Mouse (Mus musculus) embryonic facial prominence, embryonic 12.5 days (tissue): ENCODE measurements around the gene Wdr66. TPM values are rescaled to one million over a fixed set of nuclear protein-coding genes. Genes with fewer than 3 reads are reported as not detected.

Experiments
- ATAC-seq: fragments of 200-750 bp; cut with Nextera tagmentation; 2 replicates; pipeline ENCODE4 v1.8.0; 2017; ENCODE audit not compliant: insufficient number of reproducible peaks, insufficient read depth, low FRiP score, low TSS enrichment
- H3K27ac ChIP-seq: fragments of 300-500 bp; sonication (generic); 2 replicates; pipeline ENCODE4 v1.5.1; 2016; ENCODE audit warnings: mild to moderate bottlenecking
- H3K27me3 ChIP-seq: fragments of 300-500 bp; sonication (generic); 2 replicates; pipeline ENCODE4 v1.6.1; 2016; ENCODE audit warnings: mild to moderate bottlenecking, moderate library complexity
- H3K36me3 ChIP-seq: fragments of 300-500 bp; sonication (generic); 2 replicates; pipeline ENCODE4 v1.6.1; 2016; ENCODE audit warnings: mild to moderate bottlenecking
- H3K4me1 ChIP-seq: fragments of 300-500 bp; sonication (generic); 2 replicates; pipeline ENCODE4 v1.6.1; 2016
- H3K4me2 ChIP-seq: fragments of 300-500 bp; sonication (generic); replicated peaks from 2 replicates; pipeline ENCODE4 v1.6.1; 2016; ENCODE audit warnings: mild to moderate bottlenecking, moderate library complexity
- H3K4me3 ChIP-seq: fragments of 300-500 bp; sonication (generic); 2 replicates; pipeline ENCODE4 v1.5.1; 2016; ENCODE audit warnings: mild to moderate bottlenecking
- H3K9ac ChIP-seq: fragments of 300-500 bp; sonication (generic); 2 replicates; pipeline ENCODE4 v1.6.1; 2016; ENCODE audit warnings: mild to moderate bottlenecking, moderate library complexity
- H3K9me3 ChIP-seq: fragments of 300-500 bp; sonication (generic); 2 replicates; pipeline ENCODE4 v1.6.1; 2016; ENCODE audit warnings: mild to moderate bottlenecking, moderate library complexity
- WGBS: fragments of 180-500 bp; shearing (Covaris S2); methylation state at CpG from one replicate; pipeline ENCODE4 v1.1.7; 2016; 5-methylcytosine and 5-hydroxymethylcytosine counted together
- polyA plus RNA-seq: library from polyadenylated mRNA; unstranded; fragments of >200 nt; fragmentation: Nextera tagmentation; extraction: Ambion mirVana; gene quantifications from 2 replicates; pipeline ENCODE4 v1.2.1, GENCODE M21; 2016

The Wdr66 gene
- polyA plus RNA-seq, 1 experiment from 2014 or later: 5.6 TPM

DNA sequence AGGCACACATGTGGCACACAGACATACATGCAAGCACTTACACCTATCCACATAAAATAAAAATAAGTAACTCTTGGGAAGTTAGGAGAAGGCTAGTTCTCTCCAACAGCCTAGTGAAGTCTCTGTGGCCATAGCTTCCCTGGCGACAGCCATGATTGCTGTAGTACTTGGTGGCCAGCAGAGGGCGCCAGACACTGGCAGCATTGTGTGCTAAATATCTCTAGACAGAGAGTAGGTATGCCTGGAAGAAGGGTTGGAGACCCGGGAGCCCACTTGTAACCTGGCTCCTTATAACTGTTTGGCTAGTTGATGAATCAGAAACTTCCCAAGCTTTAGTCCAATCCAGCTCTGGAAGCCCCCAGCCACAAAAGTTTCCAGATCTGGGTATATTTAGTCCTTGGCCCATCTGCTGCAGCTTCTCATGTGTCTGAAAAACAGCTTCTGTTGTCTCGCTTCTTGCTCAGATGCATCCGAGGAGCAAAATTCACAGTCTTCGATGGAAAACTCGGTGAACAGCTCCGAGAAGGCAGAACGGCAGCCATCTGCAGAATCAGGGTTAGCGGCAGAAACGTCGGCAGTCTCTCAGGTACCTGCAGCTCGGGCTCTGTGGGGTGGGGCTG is 117.1 kb downstream of the Wdr66 start:
- 78% methylated on average over 13 of the region's 13 CpGs for WGBS
- peaks cover 76% of the 10 kb centered on the region for H3K36me3 ChIP-seq
- H3K27ac ChIP-seq: no peak overlapping the region
- no peaks in the 10 kb centered on the region for H3K4me1 ChIP-seq
- H3K27me3 ChIP-seq: no peaks in the 10 kb centered on the region
- H3K4me2 ChIP-seq: no peak overlapping the region
- H3K9me3 ChIP-seq: no peaks in the 10 kb centered on the region
- H3K4me3 ChIP-seq: no peak overlapping the region
- no peak overlapping the region for H3K9ac ChIP-seq
- ATAC-seq: no peak

DNA sequence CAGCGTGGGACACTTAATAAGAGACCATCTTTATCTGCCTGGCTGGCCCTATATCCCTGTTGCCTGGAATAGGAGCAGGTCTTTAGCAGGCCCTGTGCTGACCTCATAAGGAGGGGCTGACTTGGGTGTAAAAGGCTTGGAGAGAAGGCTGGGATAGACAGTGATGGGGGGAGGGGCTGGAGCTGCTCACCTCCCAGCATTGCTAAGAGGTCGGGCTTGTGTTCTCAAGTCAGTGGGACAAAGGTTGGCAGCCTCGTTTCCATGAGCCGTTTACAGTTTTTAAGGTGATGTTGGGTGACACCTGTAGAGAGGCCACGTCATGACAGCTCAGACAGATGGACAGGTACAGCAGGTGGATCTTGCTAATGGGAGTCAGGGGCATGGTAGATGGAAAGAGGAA is 118.1 kb downstream of the Wdr66 start:
- Histone ChIP-seq H3K4me1 (no peaks in the 10 kb centered on the region), H3K4me2 (no peak overlapping the region), H3K9ac (no peak overlapping the region), H3K27ac (no peak overlapping the region), H3K9me3 (no peaks in the 10 kb centered on the region), H3K27me3 (no peaks in the 10 kb centered on the region), H3K36me3 (peaks cover 70% of the 10 kb centered on the region), H3K4me3 (no peak overlapping the region)
- WGBS: 82% methylated on average over 5 of the region's 5 CpGs
- ATAC-seq: no peak

DNA sequence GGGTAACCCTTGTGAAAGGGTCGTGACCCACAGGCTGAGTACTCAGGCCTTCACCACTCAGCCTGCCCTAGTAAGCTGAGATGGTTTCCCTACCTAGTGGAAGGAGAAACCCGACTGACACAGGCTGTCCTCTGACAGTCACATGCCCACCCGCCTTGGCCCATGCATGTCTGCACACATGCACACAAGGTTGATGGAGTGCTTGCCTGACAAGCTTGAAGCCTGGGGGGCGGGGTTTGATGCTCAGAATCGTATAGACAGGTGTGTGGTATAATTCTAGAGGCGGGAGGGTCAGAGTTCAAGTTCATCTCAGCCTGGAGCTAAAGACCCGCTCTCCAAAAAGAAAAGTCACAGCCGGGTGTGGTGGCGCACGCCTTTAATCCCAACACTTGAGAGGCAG is 123.4 kb downstream of the Wdr66 start:
- Histone ChIP-seq H3K4me3 (no peak overlapping the region), H3K36me3 (peaks cover 40% of the 10 kb centered on the region), H3K9me3 (no peaks in the 10 kb centered on the region), H3K9ac (no peak overlapping the region), H3K4me1 (peaks cover 24% of the 10 kb centered on the region; the same call in 1 of the 2 replicates), H3K4me2 (no peak overlapping the region), H3K27me3 (no peaks in the 10 kb centered on the region), H3K27ac (no peak overlapping the region)
- 0 out of 2 replicates have a peak, but pooled peaks have one; percentile 28 for ATAC-seq
- 85% methylated on average over 10 of the region's 10 CpGs for WGBS

DNA sequence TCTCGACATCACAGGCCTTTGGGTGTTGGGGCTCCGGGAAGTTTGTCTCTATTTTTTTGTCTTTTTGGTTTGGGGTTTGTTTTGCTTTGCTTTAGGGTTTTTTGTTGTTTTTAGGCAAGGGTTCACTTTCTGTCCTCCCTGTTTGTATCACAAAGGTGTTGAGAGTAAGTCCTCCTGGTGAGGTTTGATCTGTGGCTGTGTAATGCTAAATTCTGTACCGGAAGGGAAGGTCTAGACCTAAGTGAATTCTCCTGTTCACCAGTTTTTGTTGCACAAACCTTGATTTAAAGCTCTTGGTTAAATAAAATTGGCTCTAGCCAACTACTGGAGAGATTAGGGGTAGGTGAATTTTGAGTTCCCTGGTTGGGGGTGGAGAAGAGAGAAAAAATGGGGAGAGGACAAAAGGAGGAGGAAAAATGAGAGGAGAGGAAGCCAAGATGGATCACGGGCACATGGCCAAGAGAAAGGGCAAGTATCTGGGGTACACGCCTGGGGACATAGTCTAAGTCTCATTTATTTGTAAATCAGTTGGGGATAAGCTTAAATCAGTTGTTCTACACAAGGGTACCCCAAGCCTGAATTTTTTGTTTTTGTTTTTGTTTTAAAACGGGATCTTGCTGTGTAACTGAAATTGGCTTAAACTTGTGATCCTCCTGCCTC is 124.0 kb downstream of the Wdr66 start:
- H3K27me3 ChIP-seq: no peaks in the 10 kb centered on the region
- no peak for ATAC-seq
- H3K4me2 ChIP-seq: no peak overlapping the region
- no peak overlapping the region for H3K4me3 ChIP-seq
- no peak overlapping the region for H3K9ac ChIP-seq
- peaks cover 33% of the 10 kb centered on the region for H3K36me3 ChIP-seq
- peaks cover 24% of the 10 kb centered on the region; the same call in 1 of the 2 replicates for H3K4me1 ChIP-seq
- WGBS: 89% methylated on average over 6 of the region's 6 CpGs
- 0 out of 2 replicates have a peak overlapping the region, but pooled peaks have one; percentile 50 for H3K27ac ChIP-seq
- H3K9me3 ChIP-seq: no peaks in the 10 kb centered on the region

DNA sequence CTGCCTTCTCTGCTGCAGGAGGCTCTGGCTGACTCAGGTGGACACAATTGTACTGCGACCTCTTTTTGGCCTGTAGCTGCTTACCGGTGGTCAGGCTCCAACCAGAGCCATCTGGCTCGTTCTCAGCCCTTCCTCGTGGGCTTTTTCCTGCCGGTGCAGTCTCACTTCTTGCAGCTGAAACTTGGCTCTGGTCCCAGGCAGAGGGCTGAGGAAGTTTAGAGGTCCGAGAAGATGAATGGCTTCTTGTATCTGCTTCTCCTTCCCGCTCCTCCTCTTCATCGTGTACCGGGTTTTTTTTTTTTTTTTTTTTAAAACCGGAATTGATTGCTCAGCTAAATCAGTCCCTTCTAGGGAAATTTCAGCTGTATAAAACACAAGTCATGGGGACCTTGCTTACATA is 124.7 kb downstream of the Wdr66 start:
- Histone ChIP-seq H3K36me3 (peaks cover 27% of the 10 kb centered on the region), H3K4me2 (no peak overlapping the region), H3K27me3 (no peaks in the 10 kb centered on the region), H3K4me3 (no peak overlapping the region), H3K9me3 (no peaks in the 10 kb centered on the region), H3K4me1 (peaks cover 24% of the 10 kb centered on the region), H3K9ac (no peak overlapping the region), H3K27ac (0 out of 2 replicates have a peak overlapping the region, but pooled peaks have one; percentile 50)
- ATAC-seq: no peak
- WGBS: 39% methylated on average over 10 of the region's 10 CpGs

Other genes with a start within 250 kb of the Wdr66 start
- gene Orai1, start 237.0 kb upstream of the Wdr66 start, polyA plus RNA-seq: 12.3 and 14.8 TPM in 2 replicates
- gene Morn3, start 205.1 kb upstream of the Wdr66 start, polyA plus RNA-seq: not detected in 2 replicates
- 14.8 and 16.6 TPM in 2 replicates for gene Tmem120b, start 183.7 kb upstream of the Wdr66 start, polyA plus RNA-seq
- 2.9 and 3.4 TPM in 2 replicates for gene Rhof, start 119.4 kb upstream of the Wdr66 start, polyA plus RNA-seq
- 11.7 and 12.4 TPM in 2 replicates for gene Setd1b, start 109.9 kb upstream of the Wdr66 start, polyA plus RNA-seq
- 89.0 and 95.5 TPM in 2 replicates for gene Psmd9, start 82.7 kb upstream of the Wdr66 start, polyA plus RNA-seq
- gene Hpd, start 69.4 kb upstream of the Wdr66 start, polyA plus RNA-seq: not detected in 2 replicates
- gene Bcl7a, start 91.7 kb downstream of the Wdr66 start, polyA plus RNA-seq: 41.8 and 44.7 TPM in 2 replicates
- 15.8 and 17.4 TPM in 2 replicates for gene Mlxip, start 142.7 kb downstream of the Wdr66 start, polyA plus RNA-seq
- not detected in 2 replicates for gene Lrrc43, start 237.2 kb downstream of the Wdr66 start, polyA plus RNA-seq
- gene Il31, start 237.4 kb downstream of the Wdr66 start, polyA plus RNA-seq: not detected in 2 replicates